Mouse (Mus musculus): ENCODE results near the gene Cdkl3. TPM values are rescaled to one million over a fixed set of nuclear protein-coding genes. Genes with fewer than 3 reads are reported as not detected.

Gene Cdkl3
- polyA plus RNA-seq, 1 experiment: 2.2 TPM

GRCm38 (mm10) chr11:52099031-52099761 is 95.2 kb downstream of the Cdkl3 start:
- peak overlapping the region; percentile 86 for H3ac ChIP-seq (ENCODE audit: control insufficient read depth, insufficient read length)
- H3K4me2 ChIP-seq (ENCODE audit: low read depth): peak overlapping the region; percentile 99
- peak overlapping the region; percentile 74 for H3K4me3 ChIP-seq
- H3K79me2 ChIP-seq (ENCODE audit: control insufficient read depth, insufficient read depth): peaks cover 54% of the 10 kb centered on the region
- no peaks in the 10 kb centered on the region for H3K27me3 ChIP-seq (ENCODE audit: control insufficient read depth, insufficient read depth, insufficient read length)
- TF ChIP-seq REST (IDR thresholded peaks at IDR 0.05; ENCODE audit: insufficient read depth, insufficient read length): no peak
- TF ChIP-seq POLR2AphosphoS2 (IDR thresholded peaks at IDR 0.05; ENCODE audit: insufficient read length, low read depth): peak; percentile 3
- TF ChIP-seq MYOG (IDR thresholded peaks at IDR 0.05; ENCODE audit: control insufficient read depth in 1 of 3, insufficient read depth in 1 of 3, insufficient read length in 2 of 3, low read depth in 2 of 3): no peak
- no peak for TF ChIP-seq MAX (IDR thresholded peaks at IDR 0.05; ENCODE audit: low read depth)
- peaks cover 6% of the 10 kb centered on the region for H3K36me3 ChIP-seq (ENCODE audit: control insufficient read depth, insufficient read depth)

DNA sequence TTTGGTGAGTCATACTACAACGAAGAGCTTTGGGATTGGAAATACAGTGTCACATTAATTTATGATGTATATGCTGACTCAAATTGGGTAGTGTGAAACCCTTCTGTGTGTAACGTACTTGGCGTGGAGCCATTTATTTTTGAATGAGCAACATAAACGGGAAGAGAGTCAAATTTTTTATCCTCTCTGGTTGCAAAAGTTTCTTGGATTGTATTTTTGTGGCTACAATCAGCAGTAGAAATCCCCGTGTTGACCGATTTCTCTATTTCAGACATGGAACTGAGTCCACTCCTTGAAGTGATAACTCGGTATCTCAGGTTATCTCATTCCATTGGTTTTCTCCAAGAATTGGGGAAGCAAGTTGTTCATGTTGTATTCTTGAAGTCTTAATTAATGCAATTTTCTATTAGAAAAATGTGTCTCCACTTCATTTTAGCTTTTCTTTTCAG is 95.8 kb downstream of the Cdkl3 start:
- TF ChIP-seq E2F4 (IDR thresholded peaks at IDR 0.05; ENCODE audit: insufficient read depth) (no peak), CEBPB (IDR thresholded peaks at IDR 0.05; ENCODE audit: insufficient read depth, poor library complexity, severe bottlenecking) (no peak), POLR2A (IDR thresholded peaks at IDR 0.05; ENCODE audit: insufficient read length, low read depth) (no peak), POLR2AphosphoS2 (IDR thresholded peaks at IDR 0.05; ENCODE audit: insufficient read length, low read depth) (no peak), MAX (IDR thresholded peaks at IDR 0.05; ENCODE audit: low read depth) (no peak), USF1 (IDR thresholded peaks at IDR 0.05; ENCODE audit: low read depth) (no peak), MYOG (IDR thresholded peaks at IDR 0.05; ENCODE audit: control insufficient read depth in 1 of 3, insufficient read depth in 1 of 3, insufficient read length in 2 of 3, low read depth in 2 of 3) (no peak), SRF (IDR thresholded peaks at IDR 0.05; ENCODE audit: control insufficient read depth, insufficient read length, low read depth) (no peak), MYOD1 (IDR thresholded peaks at IDR 0.05; ENCODE audit: control insufficient read depth in 1 of 3, insufficient read length in 2 of 3, low read depth in 2 of 3) (no peak), REST (IDR thresholded peaks at IDR 0.05; ENCODE audit: insufficient read depth, insufficient read length) (no peak), TCF3 (IDR thresholded peaks at IDR 0.05; ENCODE audit: insufficient read length, low read depth) (no peak), TCF12 (IDR thresholded peaks at IDR 0.05; ENCODE audit: insufficient read depth, poor library complexity, severe bottlenecking) (no peak)
- H3K4me3 ChIP-seq: peak overlapping the region; percentile 74
- H3K27me3 ChIP-seq (ENCODE audit: control insufficient read depth, insufficient read depth, insufficient read length): no peaks in the 10 kb centered on the region
- peak overlapping the region; percentile 86 for H3ac ChIP-seq (ENCODE audit: control insufficient read depth, insufficient read length)
- peaks cover 60% of the 10 kb centered on the region for H3K79me2 ChIP-seq (ENCODE audit: control insufficient read depth, insufficient read depth)
- peak overlapping the region; percentile 99 for H3K4me2 ChIP-seq (ENCODE audit: low read depth)
- peaks cover 6% of the 10 kb centered on the region for H3K36me3 ChIP-seq (ENCODE audit: control insufficient read depth, insufficient read depth)

DNA sequence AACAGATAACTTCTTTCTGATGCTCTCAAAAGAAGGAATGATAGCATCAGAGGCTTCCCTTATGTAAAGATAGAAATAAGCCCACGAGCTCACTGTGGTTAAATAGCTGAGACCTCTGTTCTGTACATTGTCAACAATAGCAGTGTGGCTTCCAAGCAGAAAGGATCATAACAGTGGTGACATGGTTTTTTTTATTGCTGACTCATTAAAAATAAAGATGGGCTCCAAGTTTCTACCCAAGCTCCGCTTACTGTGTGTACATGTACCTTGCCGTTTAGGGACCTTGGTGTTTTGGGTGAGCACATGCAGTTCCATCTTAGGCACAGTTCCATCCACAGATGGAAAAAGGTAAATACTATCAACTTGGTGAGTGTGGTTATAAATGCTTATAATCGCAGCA is 99.0 kb downstream of the Cdkl3 start:
- no peak overlapping the region for H3K4me2 ChIP-seq (ENCODE audit: low read depth)
- H3K4me3 ChIP-seq: no peak overlapping the region
- peaks cover 92% of the 10 kb centered on the region for H3K79me2 ChIP-seq (ENCODE audit: control insufficient read depth, insufficient read depth)
- peaks cover 6% of the 10 kb centered on the region for H3K36me3 ChIP-seq (ENCODE audit: control insufficient read depth, insufficient read depth)
- H3K27me3 ChIP-seq (ENCODE audit: control insufficient read depth, insufficient read depth, insufficient read length): no peaks in the 10 kb centered on the region
- TF ChIP-seq REST (IDR thresholded peaks at IDR 0.05; ENCODE audit: insufficient read depth, insufficient read length) (no peak), TCF3 (IDR thresholded peaks at IDR 0.05; ENCODE audit: insufficient read length, low read depth) (no peak), CEBPB (IDR thresholded peaks at IDR 0.05; ENCODE audit: insufficient read depth, poor library complexity, severe bottlenecking) (no peak), TCF12 (IDR thresholded peaks at IDR 0.05; ENCODE audit: insufficient read depth, poor library complexity, severe bottlenecking) (no peak)
- no peak overlapping the region for H3ac ChIP-seq (ENCODE audit: control insufficient read depth, insufficient read length)

DNA sequence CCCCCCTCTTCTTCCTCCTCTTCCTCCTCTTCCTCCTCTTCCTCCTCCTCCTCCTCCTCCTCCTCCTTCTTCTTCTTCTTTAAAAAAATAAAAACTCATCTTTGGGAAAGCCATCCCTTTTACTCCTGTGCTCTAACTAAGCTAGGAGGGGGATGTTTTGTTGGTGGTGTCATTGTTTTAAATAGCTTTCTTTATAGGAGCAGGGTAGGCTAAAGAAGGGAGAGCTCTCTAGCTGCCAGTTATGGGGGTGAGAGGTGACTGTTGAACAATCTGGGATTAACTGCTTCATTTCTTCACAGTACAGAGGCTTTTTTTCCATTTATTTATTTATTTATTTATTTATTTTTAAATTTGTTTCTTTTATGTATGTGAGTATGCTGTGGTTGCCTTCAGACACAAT is 101.5 kb downstream of the Cdkl3 start:
- H3K4me2 ChIP-seq (ENCODE audit: low read depth): no peak overlapping the region
- H3K4me3 ChIP-seq: no peak overlapping the region
- H3K36me3 ChIP-seq (ENCODE audit: control insufficient read depth, insufficient read depth): peaks cover 6% of the 10 kb centered on the region
- H3K27me3 ChIP-seq (ENCODE audit: control insufficient read depth, insufficient read depth, insufficient read length): no peaks in the 10 kb centered on the region
- TF ChIP-seq POLR2A (IDR thresholded peaks at IDR 0.05; ENCODE audit: insufficient read length, low read depth) (no peak), SRF (IDR thresholded peaks at IDR 0.05; ENCODE audit: control insufficient read depth, insufficient read length, low read depth) (no peak), REST (IDR thresholded peaks at IDR 0.05; ENCODE audit: insufficient read depth, insufficient read length) (no peak), MAX (IDR thresholded peaks at IDR 0.05; ENCODE audit: low read depth) (no peak), TCF12 (IDR thresholded peaks at IDR 0.05; ENCODE audit: insufficient read depth, poor library complexity, severe bottlenecking) (no peak), CEBPB (IDR thresholded peaks at IDR 0.05; ENCODE audit: insufficient read depth, poor library complexity, severe bottlenecking) (no peak), MYOD1 (IDR thresholded peaks at IDR 0.05; ENCODE audit: control insufficient read depth in 1 of 3, insufficient read length in 2 of 3, low read depth in 2 of 3) (no peak), TCF3 (IDR thresholded peaks at IDR 0.05; ENCODE audit: insufficient read length, low read depth) (no peak), MYOG (IDR thresholded peaks at IDR 0.05; ENCODE audit: control insufficient read depth in 1 of 3, insufficient read depth in 1 of 3, insufficient read length in 2 of 3, low read depth in 2 of 3) (no peak), POLR2AphosphoS2 (IDR thresholded peaks at IDR 0.05; ENCODE audit: insufficient read length, low read depth) (no peak), E2F4 (IDR thresholded peaks at IDR 0.05; ENCODE audit: insufficient read depth) (no peak), USF1 (IDR thresholded peaks at IDR 0.05; ENCODE audit: low read depth) (no peak)
- no peak overlapping the region for H3ac ChIP-seq (ENCODE audit: control insufficient read depth, insufficient read length)
- H3K79me2 ChIP-seq (ENCODE audit: control insufficient read depth, insufficient read depth): peaks cover 100% of the 10 kb centered on the region

GRCm38 (mm10) chr11:52106037-52106436 is 102.0 kb downstream of the Cdkl3 start:
- Histone ChIP-seq H3ac (ENCODE audit: control insufficient read depth, insufficient read length) (no peak overlapping the region), H3K4me2 (ENCODE audit: low read depth) (no peak overlapping the region), H3K4me3 (no peak overlapping the region), H3K79me2 (ENCODE audit: control insufficient read depth, insufficient read depth) (peaks cover 100% of the 10 kb centered on the region), H3K27me3 (ENCODE audit: control insufficient read depth, insufficient read depth, insufficient read length) (no peaks in the 10 kb centered on the region), H3K36me3 (ENCODE audit: control insufficient read depth, insufficient read depth) (peaks cover 6% of the 10 kb centered on the region)
- no peak for TF ChIP-seq CEBPB (IDR thresholded peaks at IDR 0.05; ENCODE audit: insufficient read depth, poor library complexity, severe bottlenecking)
- TF ChIP-seq SRF (IDR thresholded peaks at IDR 0.05; ENCODE audit: control insufficient read depth, insufficient read length, low read depth): no peak
- no peak for TF ChIP-seq MYOG (IDR thresholded peaks at IDR 0.05; ENCODE audit: control insufficient read depth in 1 of 3, insufficient read depth in 1 of 3, insufficient read length in 2 of 3, low read depth in 2 of 3)
- TF ChIP-seq MAX (IDR thresholded peaks at IDR 0.05; ENCODE audit: low read depth): no peak
- TF ChIP-seq TCF12 (IDR thresholded peaks at IDR 0.05; ENCODE audit: insufficient read depth, poor library complexity, severe bottlenecking): no peak
- no peak for TF ChIP-seq USF1 (IDR thresholded peaks at IDR 0.05; ENCODE audit: low read depth)
- TF ChIP-seq REST (IDR thresholded peaks at IDR 0.05; ENCODE audit: insufficient read depth, insufficient read length): no peak
- TF ChIP-seq MYOD1 (IDR thresholded peaks at IDR 0.05; ENCODE audit: control insufficient read depth in 1 of 3, insufficient read length in 2 of 3, low read depth in 2 of 3): no peak
- TF ChIP-seq E2F4 (IDR thresholded peaks at IDR 0.05; ENCODE audit: insufficient read depth): no peak
